Mouse (Mus musculus): ENCODE data around the gene Krtap3-3. TPM values are rescaled to one million over a fixed set of nuclear protein-coding genes. Genes with fewer than 3 reads are reported as not detected.
"Not testable (repeated sequence)": the region's sequence is repeated elsewhere in the genome, so short reads cannot be mapped to it uniquely, and the experiment has no call there.

Krtap3-3 gene
- not detected in 2 replicates for polyA plus RNA-seq (2012; rRNA removed)

- H3K4me1 ChIP-seq (ENCODE audit: control insufficient read depth, insufficient read depth, low read length) = no peaks in the 10 kb centered on the region
- no peak within 1 kb of the TSS for H3K27ac ChIP-seq (ENCODE audit: insufficient read depth, low read length)
- TF ChIP-seq POLR2A (IDR thresholded peaks at IDR 0.05; ENCODE audit: extremely low read depth, insufficient read depth, low read length) = no peak
- H3K4me3 ChIP-seq (ENCODE audit: insufficient read depth, low read length) = no peak within 1 kb of the TSS
These were observed at the start of gene Krtap3-3 for GRCm38 (mm10) chr11:99550765-99551164. TSS of gene Krtap3-3 (minus strand) at chr11:99550865.

GRCm38 (mm10) chr11:99597742-99598141 lies 47.1 kb upstream of the Krtap3-3 start, which contains the start of gene Krtap9-3:
TSS of gene Krtap9-3 (minus strand) at chr11:99598105.
- H3K4me1 ChIP-seq (ENCODE audit: control insufficient read depth, insufficient read depth, low read length); H3K27ac ChIP-seq (ENCODE audit: insufficient read depth, low read length): not testable (repeated sequence)

GRCm38 (mm10) chr11:99590981-99591380 lies 40.3 kb upstream of the Krtap3-3 start, which contains the start of gene Krtap1-3:
TSS of gene Krtap1-3 (minus strand) at chr11:99591339.
- TF ChIP-seq POLR2A (IDR thresholded peaks at IDR 0.05; ENCODE audit: extremely low read depth, insufficient read depth, low read length) (no peak), CTCF (IDR thresholded peaks at IDR 0.05; ENCODE audit: extremely low read depth, insufficient read depth, low read length) (no peak)
- Histone ChIP-seq H3K4me1 (ENCODE audit: control insufficient read depth, insufficient read depth, low read length) (no peaks in the 10 kb centered on the region), H3K27ac (ENCODE audit: insufficient read depth, low read length) (no peak within 1 kb of the TSS), H3K4me3 (ENCODE audit: insufficient read depth, low read length) (no peak within 1 kb of the TSS)

More at GRCm38 (mm10) chr11:99597742-99598141, 47.1 kb upstream of the Krtap3-3 start, which contains the start of gene Krtap9-3:
- not testable (repeated sequence) for H3K4me3 ChIP-seq (ENCODE audit: insufficient read depth, low read length)

GRCm38 (mm10) chr11:99585096-99585495 lies 34.4 kb upstream of the Krtap3-3 start:
- Histone ChIP-seq H3K27ac (ENCODE audit: insufficient read depth, low read length) (no peak overlapping the region), H3K4me3 (ENCODE audit: insufficient read depth, low read length) (no peak overlapping the region), H3K4me1 (ENCODE audit: control insufficient read depth, insufficient read depth, low read length) (no peaks in the 10 kb centered on the region)
- TF ChIP-seq POLR2A (IDR thresholded peaks at IDR 0.05; ENCODE audit: extremely low read depth, insufficient read depth, low read length) (no peak), CTCF (IDR thresholded peaks at IDR 0.05; ENCODE audit: extremely low read depth, insufficient read depth, low read length) (no peak)

GRCm38 (mm10) chr11:99583245-99583704 lies 32.6 kb upstream of the Krtap3-3 start, which contains the start of gene Krtap1-4:
TSS of gene Krtap1-4 (minus strand) at chr11:99583654.
- H3K4me3 ChIP-seq (ENCODE audit: insufficient read depth, low read length) = no peak within 1 kb of the TSS
- no peaks in the 10 kb centered on the region for H3K4me1 ChIP-seq (ENCODE audit: control insufficient read depth, insufficient read depth, low read length)
- H3K27ac ChIP-seq (ENCODE audit: insufficient read depth, low read length) = no peak within 1 kb of the TSS
- TF ChIP-seq POLR2A (IDR thresholded peaks at IDR 0.05; ENCODE audit: extremely low read depth, insufficient read depth, low read length) = no peak
- TF ChIP-seq CTCF (IDR thresholded peaks at IDR 0.05; ENCODE audit: extremely low read depth, insufficient read depth, low read length) = no peak

- TF ChIP-seq POLR2A (IDR thresholded peaks at IDR 0.05; ENCODE audit: extremely low read depth, insufficient read depth, low read length) = no peak
- TF ChIP-seq CTCF (IDR thresholded peaks at IDR 0.05; ENCODE audit: extremely low read depth, insufficient read depth, low read length) = no peak
These were observed 30.9 kb upstream of the Krtap3-3 start for GRCm38 (mm10) chr11:99581564-99581963.

GRCm38 (mm10) chr11:99581051-99581450 lies 30.4 kb upstream of the Krtap3-3 start:
- TF ChIP-seq CTCF (IDR thresholded peaks at IDR 0.05; ENCODE audit: extremely low read depth, insufficient read depth, low read length) (no peak), POLR2A (IDR thresholded peaks at IDR 0.05; ENCODE audit: extremely low read depth, insufficient read depth, low read length) (no peak)
- no peaks in the 10 kb centered on the region for H3K4me1 ChIP-seq (ENCODE audit: control insufficient read depth, insufficient read depth, low read length)
- no peak overlapping the region for H3K4me3 ChIP-seq (ENCODE audit: insufficient read depth, low read length)
- H3K27ac ChIP-seq (ENCODE audit: insufficient read depth, low read length) = no peak overlapping the region

More at GRCm38 (mm10) chr11:99581564-99581963, 30.9 kb upstream of the Krtap3-3 start:
- Histone ChIP-seq H3K4me1 (ENCODE audit: control insufficient read depth, insufficient read depth, low read length) (no peaks in the 10 kb centered on the region), H3K4me3 (ENCODE audit: insufficient read depth, low read length) (no peak overlapping the region), H3K27ac (ENCODE audit: insufficient read depth, low read length) (no peak overlapping the region)

DNA sequence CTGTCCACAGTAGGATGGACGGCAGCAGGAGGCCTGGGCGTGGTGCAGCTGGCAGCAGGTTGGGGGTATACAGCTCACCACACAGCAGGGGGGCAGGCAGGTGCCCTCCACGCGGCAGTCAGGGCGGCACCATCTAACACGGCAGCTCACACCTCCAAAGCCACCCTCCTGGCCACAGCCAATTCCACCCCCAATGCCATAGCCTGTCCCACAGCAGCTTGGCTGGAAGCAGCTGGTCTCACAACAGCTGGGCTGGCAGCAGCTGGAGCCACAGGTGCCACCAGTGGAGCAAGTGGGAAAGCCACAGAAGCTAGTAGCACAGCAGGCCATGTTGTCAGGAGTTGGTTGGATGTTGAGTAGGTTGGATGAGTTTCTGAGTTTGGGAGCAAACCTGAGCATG lies 30.0 kb upstream of the Krtap3-3 start, which contains the start of gene Krtap1-5:
Gene Krtap1-5, minus strand, starts transcription at position 381 of the 400 bp plus-strand sequence.
- no peak within 1 kb of the TSS for H3K4me3 ChIP-seq (ENCODE audit: insufficient read depth, low read length)
- H3K4me1 ChIP-seq (ENCODE audit: control insufficient read depth, insufficient read depth, low read length) = no peaks in the 10 kb centered on the region
- no peak within 1 kb of the TSS for H3K27ac ChIP-seq (ENCODE audit: insufficient read depth, low read length)
- TF ChIP-seq POLR2A (IDR thresholded peaks at IDR 0.05; ENCODE audit: extremely low read depth, insufficient read depth, low read length) (no peak), CTCF (IDR thresholded peaks at IDR 0.05; ENCODE audit: extremely low read depth, insufficient read depth, low read length) (no peak)

DNA sequence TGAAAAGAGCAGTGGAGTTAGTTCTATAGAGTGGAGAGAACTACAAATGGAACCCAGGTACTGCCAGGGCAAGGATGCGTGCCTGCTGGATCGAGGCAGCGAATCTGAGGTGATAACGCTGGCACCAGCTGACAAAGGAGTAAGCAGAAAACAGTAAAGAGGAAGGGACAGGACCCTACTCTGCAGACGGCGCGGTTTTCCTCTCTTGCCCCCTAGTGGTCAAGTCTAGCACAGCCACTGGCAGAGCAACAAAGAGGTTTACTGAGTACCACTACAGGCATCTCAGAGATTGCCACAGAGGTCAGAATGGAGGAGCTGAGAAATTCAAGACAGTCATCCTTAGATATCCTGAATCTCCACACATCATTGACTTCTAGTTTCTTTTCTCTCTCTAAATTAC lies 23.4 kb upstream of the Krtap3-3 start:
- no peak overlapping the region for H3K4me3 ChIP-seq (ENCODE audit: insufficient read depth, low read length)
- no peak overlapping the region for H3K27ac ChIP-seq (ENCODE audit: insufficient read depth, low read length)
- TF ChIP-seq POLR2A (IDR thresholded peaks at IDR 0.05; ENCODE audit: extremely low read depth, insufficient read depth, low read length) (no peak), CTCF (IDR thresholded peaks at IDR 0.05; ENCODE audit: extremely low read depth, insufficient read depth, low read length) (peak; percentile 62)
- H3K4me1 ChIP-seq (ENCODE audit: control insufficient read depth, insufficient read depth, low read length) = no peaks in the 10 kb centered on the region

GRCm38 (mm10) chr11:99573164-99573563 lies 22.5 kb upstream of the Krtap3-3 start:
- no peak overlapping the region for H3K4me3 ChIP-seq (ENCODE audit: insufficient read depth, low read length)
- H3K4me1 ChIP-seq (ENCODE audit: control insufficient read depth, insufficient read depth, low read length) = no peaks in the 10 kb centered on the region
- TF ChIP-seq CTCF (IDR thresholded peaks at IDR 0.05; ENCODE audit: extremely low read depth, insufficient read depth, low read length) = no peak
- TF ChIP-seq POLR2A (IDR thresholded peaks at IDR 0.05; ENCODE audit: extremely low read depth, insufficient read depth, low read length) = no peak
- H3K27ac ChIP-seq (ENCODE audit: insufficient read depth, low read length) = no peak overlapping the region

All from cortical plate, adult 2 months (tissue).